Mouse (Mus musculus) lung, postnatal 0 days (tissue): ENCODE measurements around the gene Kcne1l.

Source experiments
- CTCF ChIP-seq: IDR thresholded peaks from 2 replicates; pipeline ENCODE4 v1.5.1; 2016; ENCODE audit warnings: antibody characterized with exemption, mild to moderate bottlenecking
- EP300 ChIP-seq: IDR thresholded peaks from 2 replicates; pipeline ENCODE4 v1.6.1; 2016; ENCODE audit warnings: antibody characterized with exemption, mild to moderate bottlenecking, control low read depth

- no peak for TF ChIP-seq CTCF
- TF ChIP-seq EP300, result no peak
These were observed 29.5 kb downstream of the Kcne1l start for GRCm38 (mm10) chrX:142276573-142276972.
